Mouse (Mus musculus) MEL (cell line): ENCODE data around the gene Dcaf4. TPM values are rescaled to one million over a fixed set of nuclear protein-coding genes. Genes with fewer than 3 reads are reported as not detected.
A peak's percentile ranks its signal among the peaks of the same experiment; 100 is the strongest.

Experiments
- DNase-seq: peaks from one replicate; pipeline ENCODE4 v3.0.0; 2011; ENCODE audit warnings: low read depth, low spot score
- H3K27ac ChIP-seq: 2 replicates; pipeline ENCODE4 v1.5.1; 2012; ENCODE audit warnings: low read depth, mild to moderate bottlenecking, control low read depth, low read length, moderate library complexity; ENCODE audit not compliant: control insufficient read depth
- H3K27me3 ChIP-seq, 2 experiments: fragments of 150-350 bp in 1 of 2; sonication (generic) in 1 of 2; 2 replicates each; pipeline ENCODE4 v1.6.1; 2012; ENCODE audit warnings: low read length in 2 of 2, mild to moderate bottlenecking in 2 of 2, improper control_type of control experiment in 1 of 2, moderate library complexity in 1 of 2; ENCODE audit not compliant: insufficient read depth in 2 of 2, control insufficient read depth in 1 of 2
- H3K36me3 ChIP-seq, 2 experiments: 2 replicates each; pipeline ENCODE4 v1.6.1; 2012 to 2014; ENCODE audit warnings: low read length in 2 of 2, improper control_type of control experiment in 1 of 2, inconsistent platforms in 1 of 2, mild to moderate bottlenecking in 1 of 2; ENCODE audit not compliant: insufficient read depth in 2 of 2, control insufficient read depth in 1 of 2
- H3K4me1 ChIP-seq, 2 experiments: fragments of 150-350 bp in 1 of 2; sonication (generic) in 1 of 2; 2 replicates each; pipeline ENCODE4 v1.6.1; 2012; ENCODE audit warnings: low read length in 2 of 2, improper control_type of control experiment in 1 of 2, mild to moderate bottlenecking in 1 of 2; ENCODE audit not compliant: insufficient read depth in 2 of 2, control insufficient read depth in 1 of 2
- H3K4me3 ChIP-seq, 2 experiments: fragments of 150-350 bp in 1 of 2; sonication (generic) in 1 of 2; 2 replicates each; pipeline ENCODE4 v1.5.1; 2012; ENCODE audit warnings: low read depth in 2 of 2, low read length in 2 of 2, mild to moderate bottlenecking in 2 of 2, moderate library complexity in 2 of 2, control low read depth in 1 of 2, improper control_type of control experiment in 1 of 2; ENCODE audit not compliant: control insufficient read depth in 1 of 2, insufficient read depth in 1 of 2
- H3K79me2 ChIP-seq: 2 replicates; pipeline ENCODE4 v1.6.1; 2012; ENCODE audit warnings: mild to moderate bottlenecking, low read length, moderate library complexity; ENCODE audit not compliant: control insufficient read depth, poor library complexity, insufficient read depth
- H3K9ac ChIP-seq: 2 replicates; pipeline ENCODE4 v1.6.1; 2012; ENCODE audit warnings: low read depth, mild to moderate bottlenecking, control low read depth, low read length, moderate library complexity; ENCODE audit not compliant: control insufficient read depth, poor library complexity, severe bottlenecking
- H3K9me3 ChIP-seq: fragments of 150-350 bp; sonication (generic); replicated peaks from 2 replicates; pipeline ENCODE4 v1.6.1; 2012; ENCODE audit warnings: mild to moderate bottlenecking, low read length, improper control_type of control experiment, moderate library complexity; ENCODE audit not compliant: insufficient read depth
- CTCF ChIP-seq, 3 experiments: IDR thresholded peaks in 2 of 3; conservative IDR thresholded peaks in 1 of 3; 2 replicates each; pipeline ENCODE4 v1.5.1; 2011 to 2012; ENCODE audit warnings: low read length in 3 of 3, low read depth in 2 of 3, mild to moderate bottlenecking in 2 of 3, improper control_type of control experiment in 1 of 3, inconsistent platforms in 1 of 3, mixed read lengths in 1 of 3, moderate library complexity in 1 of 3; ENCODE audit not compliant: control insufficient read depth in 1 of 3, insufficient read depth in 1 of 3, poor library complexity in 1 of 3, severe bottlenecking in 1 of 3
- E2F4 ChIP-seq: IDR thresholded peaks from 2 replicates; pipeline ENCODE4 v1.6.1; 2011; ENCODE audit warnings: low read depth, low read length, improper control_type of control experiment, borderline replicate concordance
- EP300 ChIP-seq, 2 experiments: IDR thresholded peaks; 2 replicates each; pipeline ENCODE4 v1.6.1; 2011; ENCODE audit warnings: improper control_type of control experiment in 2 of 2, low read length in 2 of 2, low read depth in 1 of 2, mild to moderate bottlenecking in 1 of 2
- ETS1 ChIP-seq: IDR thresholded peaks from 2 replicates; pipeline ENCODE4 v1.6.1; 2012; ENCODE audit warnings: low read depth, mild to moderate bottlenecking, inconsistent platforms, low read length, improper control_type of control experiment, moderate library complexity
- GABPA ChIP-seq: IDR thresholded peaks from 2 replicates; pipeline ENCODE4 v1.6.1; 2012; ENCODE audit warnings: low read depth, mild to moderate bottlenecking, inconsistent platforms, low read length, improper control_type of control experiment, moderate library complexity
- GATA1 ChIP-seq: IDR thresholded peaks from 2 replicates; pipeline ENCODE4 v1.6.1; 2011; ENCODE audit warnings: low read depth, low read length, improper control_type of control experiment
- HCFC1 ChIP-seq: IDR thresholded peaks from 2 replicates; pipeline ENCODE4 v1.6.1; 2012; ENCODE audit warnings: low read depth, mild to moderate bottlenecking, inconsistent platforms, low read length, improper control_type of control experiment, moderate library complexity
- JUND ChIP-seq: IDR thresholded peaks from 2 replicates; pipeline ENCODE4 v1.6.1; 2011; ENCODE audit warnings: low read depth, mild to moderate bottlenecking, improper control_type of control experiment, low read length
- MAFK ChIP-seq: IDR thresholded peaks from 2 replicates; pipeline ENCODE4 v1.6.1; 2011; ENCODE audit warnings: low read depth, mild to moderate bottlenecking, low read length, improper control_type of control experiment, borderline replicate concordance
- MAZ ChIP-seq: IDR thresholded peaks from 2 replicates; pipeline ENCODE4 v1.6.1; 2012; ENCODE audit warnings: low read depth, mild to moderate bottlenecking, inconsistent platforms, low read length, improper control_type of control experiment
- MEF2A ChIP-seq: IDR thresholded peaks from 2 replicates; pipeline ENCODE4 v1.6.1; 2014; ENCODE audit warnings: low read depth, mild to moderate bottlenecking, inconsistent platforms, low read length, improper control_type of control experiment; ENCODE audit not compliant: poor library complexity, insufficient replicate concordance, severe bottlenecking; ENCODE audit errors: extremely low read depth
- MYB ChIP-seq: IDR thresholded peaks from 2 replicates; pipeline ENCODE4 v1.6.1; 2011; ENCODE audit warnings: mild to moderate bottlenecking, low read depth, low read length, improper control_type of control experiment
- MYC ChIP-seq: IDR thresholded peaks from 2 replicates; pipeline ENCODE4 v1.6.1; 2011; ENCODE audit warnings: low read depth, mild to moderate bottlenecking, low read length, improper control_type of control experiment, moderate library complexity
- NELFE ChIP-seq: IDR thresholded peaks from 2 replicates; pipeline ENCODE4 v1.6.1; 2011; ENCODE audit warnings: low read depth, low read length, improper control_type of control experiment
- POLR2A ChIP-seq, 2 experiments: IDR thresholded peaks; 2 replicates each; pipeline ENCODE4 v1.6.1; 2011 to 2012; ENCODE audit warnings: low read length in 2 of 2, mild to moderate bottlenecking in 2 of 2, control low read depth in 1 of 2, improper control_type of control experiment in 1 of 2, low read depth in 1 of 2, moderate library complexity in 1 of 2; ENCODE audit not compliant: control insufficient read depth in 1 of 2, insufficient read depth in 1 of 2, poor library complexity in 1 of 2
- RAD21 ChIP-seq: IDR thresholded peaks from 2 replicates; pipeline ENCODE4 v1.6.1; 2011; ENCODE audit warnings: mild to moderate bottlenecking, low read depth, low read length, improper control_type of control experiment
- RCOR1 ChIP-seq: IDR thresholded peaks from 2 replicates; pipeline ENCODE4 v1.6.1; 2012; ENCODE audit warnings: low read depth, mild to moderate bottlenecking, inconsistent platforms, low read length, improper control_type of control experiment
- SIN3A ChIP-seq: IDR thresholded peaks from 2 replicates; pipeline ENCODE4 v1.6.1; 2012; ENCODE audit warnings: low read length, improper control_type of control experiment, inconsistent platforms
- TBP ChIP-seq: IDR thresholded peaks from 2 replicates; pipeline ENCODE4 v1.8.0; 2011; ENCODE audit warnings: low read depth, low read length, improper control_type of control experiment
- TCF12 ChIP-seq: IDR thresholded peaks from 2 replicates; pipeline ENCODE4 v1.6.1; 2014; ENCODE audit warnings: low read depth, mild to moderate bottlenecking, inconsistent platforms, low read length, improper control_type of control experiment, moderate library complexity
- USF1 ChIP-seq: IDR thresholded peaks from 2 replicates; pipeline ENCODE4 v1.6.1; 2014; ENCODE audit warnings: low read depth, mild to moderate bottlenecking, inconsistent platforms, low read length, improper control_type of control experiment, moderate library complexity
- USF2 ChIP-seq, 2 experiments: IDR thresholded peaks; 2 replicates each; pipeline ENCODE4 v1.6.1; 2011 to 2012; ENCODE audit warnings: improper control_type of control experiment in 2 of 2, low read length in 2 of 2, borderline replicate concordance in 1 of 2, inconsistent platforms in 1 of 2, low read depth in 1 of 2, mild to moderate bottlenecking in 1 of 2; ENCODE audit not compliant: insufficient read depth in 1 of 2
- ZC3H11A ChIP-seq: IDR thresholded peaks from 2 replicates; pipeline ENCODE4 v1.6.1; 2012; ENCODE audit warnings: low read depth, mild to moderate bottlenecking, inconsistent platforms, low read length, improper control_type of control experiment
- ZNF384 ChIP-seq: IDR thresholded peaks from 2 replicates; pipeline ENCODE4 v1.6.1; 2012; ENCODE audit warnings: low read depth, mild to moderate bottlenecking, inconsistent platforms, low read length, improper control_type of control experiment
- polyA plus RNA-seq, 2 experiments: library from polyadenylated mRNA; stranded (reverse) in 1 of 2; unstranded in 1 of 2; fragments of >175 nt in 1 of 2; fragments of >200 nt in 1 of 2; gene quantifications; 2 replicates each; pipeline versions ENCODE4 v1.2.1 to v1.2.4; 2012; ENCODE audit warnings: low replicate concordance in 2 of 2, low read depth in 1 of 2; ENCODE audit not compliant: insufficient read length in 2 of 2, insufficient read depth in 1 of 2, missing spikeins in 1 of 2
- total RNA-seq: library from RNA; depleted of rRNA; stranded (reverse); fragments of 300-350 nt; gene quantifications from 2 replicates; pipeline ENCODE4 v1.2.3, GENCODE M21; 2012

The Dcaf4 gene
- total and polyA plus RNA-seq, 3 experiments = 25.7 to 35.9 TPM; not detected in 1

DNA sequence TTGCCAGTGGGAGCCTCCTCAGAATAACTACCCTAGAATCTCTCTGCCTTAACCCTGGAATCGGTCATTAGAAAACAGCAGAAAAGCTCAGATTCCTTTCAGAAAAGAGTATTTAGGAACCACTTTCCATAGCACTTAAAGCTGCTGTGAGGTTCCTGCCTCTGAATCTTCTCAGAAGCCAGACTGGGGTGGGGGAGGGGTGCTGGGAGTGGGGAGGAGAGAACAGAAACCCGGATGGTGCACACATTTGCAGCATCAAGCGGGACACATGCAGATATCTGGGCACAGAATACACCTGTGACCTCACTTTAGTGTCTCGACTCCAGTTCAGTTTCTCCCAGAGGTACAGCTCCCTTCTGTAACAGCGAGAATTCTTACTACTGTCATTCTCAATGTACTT, 9.7 kb upstream of the Dcaf4 start:
- Histone ChIP-seq H3K79me2 (no peaks in the 10 kb centered on the region), H3K27me3 (no peaks in the 10 kb centered on the region), H3K9ac (no peak overlapping the region), H3K36me3 (peaks cover 0 to 6% of the 10 kb centered on the region in 2 experiments; a peak in 2 of 4 replicates), H3K4me1 (peaks cover 0 to 8% of the 10 kb centered on the region in 2 experiments; a peak in 2 of 4 replicates), H3K27ac (no peak overlapping the region), H3K9me3 (no peaks in the 10 kb centered on the region), H3K4me3 (no peak overlapping the region)
- DNase-seq = no peak
- TF ChIP-seq TBP = no peak

DNA sequence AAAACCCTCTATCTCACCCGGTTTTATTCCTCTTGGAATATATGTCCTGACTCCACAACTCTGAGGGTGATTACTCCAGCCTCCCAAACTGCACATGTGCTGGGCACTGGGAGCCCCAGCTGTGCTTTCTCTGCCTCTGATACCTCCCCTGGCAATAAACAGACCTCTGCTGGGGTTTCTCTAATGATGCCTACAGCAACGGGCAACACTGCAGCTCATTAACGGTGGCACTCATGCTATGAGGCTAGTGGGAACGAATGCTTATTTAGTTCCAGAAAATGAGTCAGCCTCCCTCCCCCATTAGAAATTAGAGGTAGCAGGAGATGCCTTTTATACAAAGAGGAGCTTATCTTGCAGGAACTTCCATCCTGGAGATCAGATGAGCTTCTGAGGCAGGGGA, 7.5 kb upstream of the Dcaf4 start:
- TF ChIP-seq POLR2A (IDR thresholded peaks at IDR 0.05; ENCODE audit: control insufficient read depth in 1 of 2, insufficient read depth in 1 of 2, low read depth in 1 of 2, low read length in 2 of 2, poor library complexity in 1 of 2) = no peak
- 0 out of 2 replicates have a peak, but pooled peaks have one; percentile 16 for TF ChIP-seq RCOR1
- TF ChIP-seq GATA1 = peak; percentile 56; the same call in 1 of the 2 replicates
- no peak for TF ChIP-seq USF1
- TF ChIP-seq MAZ = no peak
- TF ChIP-seq RAD21 = no peak
- TF ChIP-seq ZC3H11A = no peak
- no peak for TF ChIP-seq USF2 (IDR thresholded peaks at IDR 0.05; ENCODE audit: borderline replicate concordance in 1 of 2, insufficient read depth in 1 of 2, low read depth in 1 of 2, low read length in 2 of 2)
- TF ChIP-seq MAFK = no peak
- TF ChIP-seq MEF2A = no peak
- TF ChIP-seq SIN3A = no peak
- no peak for TF ChIP-seq MYB
- no peak for TF ChIP-seq GABPA
- TF ChIP-seq TCF12 = no peak
- TF ChIP-seq ETS1 = 0 out of 2 replicates have a peak, but pooled peaks have one; percentile 35
- no peak for TF ChIP-seq NELFE
- no peak for TF ChIP-seq HCFC1
- TF ChIP-seq JUND = no peak
- TF ChIP-seq EP300 (IDR thresholded peaks at IDR 0.05; ENCODE audit: low read depth in 1 of 2, low read length in 2 of 2) = peak; percentile 38 to 40; a peak in 2 of 4 replicates
- no peak for TF ChIP-seq MYC
- TF ChIP-seq CTCF (IDR thresholded peaks at IDR 0.05 in 2 of 3, conservative IDR thresholded peaks at IDR 0.05 in 1 of 3; ENCODE audit: control insufficient read depth in 1 of 3, insufficient read depth in 1 of 3, low read depth in 2 of 3, low read length in 3 of 3, poor library complexity in 1 of 3, severe bottlenecking in 1 of 3) = no peak
- TF ChIP-seq ZNF384 = no peak
- no peak for TF ChIP-seq E2F4
- Histone ChIP-seq H3K4me3 (no peak overlapping the region), H3K9me3 (no peaks in the 10 kb centered on the region), H3K27ac (no peak overlapping the region), H3K36me3 (peaks cover 0 to 17% of the 10 kb centered on the region in 2 experiments; a peak in 2 of 4 replicates), H3K9ac (no peak overlapping the region), H3K27me3 (no peaks in the 10 kb centered on the region), H3K4me1 (peaks cover 9 to 16% of the 10 kb centered on the region in 2 experiments), H3K79me2 (no peaks in the 10 kb centered on the region)
- peak; percentile 49 for DNase-seq
